Mouse (Mus musculus) kidney, embryonic 14.5 days (tissue): ENCODE results near the gene Cops8. TPM values are rescaled to one million over a fixed set of nuclear protein-coding genes. Genes with fewer than 3 reads are reported as not detected.

Experiments
- ATAC-seq: fragments of 200-750 bp; cut with Nextera tagmentation; 2 replicates; pipeline ENCODE4 v1.8.0; 2017; ENCODE audit warnings: moderate number of reproducible peaks, mild to moderate bottlenecking, moderate TSS enrichment, moderate library complexity; ENCODE audit not compliant: low FRiP score, low TSS enrichment
- H3K27ac ChIP-seq: fragments of 300-500 bp; sonication (generic); 2 replicates; pipeline ENCODE4 v1.5.1; 2014; ENCODE audit warnings: low read depth, mild to moderate bottlenecking, low read length, moderate library complexity, mixed read lengths
- H3K27me3 ChIP-seq: fragments of 300-500 bp; sonication (generic); 2 replicates; pipeline ENCODE4 v1.6.1; 2014; ENCODE audit warnings: mild to moderate bottlenecking, low read length; ENCODE audit not compliant: control insufficient read depth, insufficient read depth
- H3K36me3 ChIP-seq: fragments of 300-500 bp; sonication (generic); 2 replicates; pipeline ENCODE4 v1.6.1; 2014; ENCODE audit warnings: low read length, mixed read lengths; ENCODE audit not compliant: control insufficient read depth, insufficient read depth
- H3K4me1 ChIP-seq: fragments of 300-500 bp; sonication (generic); 2 replicates; pipeline ENCODE4 v1.6.1; 2014; ENCODE audit warnings: low read length, mixed read lengths; ENCODE audit not compliant: control insufficient read depth, insufficient read depth
- H3K4me2 ChIP-seq: fragments of 300-500 bp; sonication (generic); replicated peaks from 2 replicates; pipeline ENCODE4 v1.6.1; 2014; ENCODE audit warnings: low read depth, mild to moderate bottlenecking, low read length
- H3K4me3 ChIP-seq: fragments of 300-500 bp; sonication (generic); 2 replicates; pipeline ENCODE4 v1.5.1; 2014; ENCODE audit warnings: mild to moderate bottlenecking, low read length
- H3K9ac ChIP-seq: fragments of 300-500 bp; sonication (generic); 2 replicates; pipeline ENCODE4 v1.6.1; 2014; ENCODE audit warnings: low read depth, mild to moderate bottlenecking, low read length, moderate library complexity
- H3K9me3 ChIP-seq: fragments of 300-500 bp; sonication (generic); 2 replicates; pipeline ENCODE4 v1.6.1; 2016; ENCODE audit warnings: low read length; ENCODE audit not compliant: control insufficient read depth
- WGBS: fragments of 180-500 bp; shearing (Covaris S2); extraction: QIAGEN DNeasy Blood & Tissue Kit; methylation state at CpG from one replicate; pipeline ENCODE4 v1.1.7; 2014; 5-methylcytosine and 5-hydroxymethylcytosine counted together
- polyA plus RNA-seq: library from polyadenylated mRNA; unstranded; fragments of >200 nt; fragmentation: Nextera tagmentation; extraction: Ambion mirVana; gene quantifications from 2 replicates; pipeline ENCODE4 v1.2.1, GENCODE M21; 2014

Gene Cops8
- polyA plus RNA-seq, 1 experiment from 2014 or later: 159 TPM

DNA sequence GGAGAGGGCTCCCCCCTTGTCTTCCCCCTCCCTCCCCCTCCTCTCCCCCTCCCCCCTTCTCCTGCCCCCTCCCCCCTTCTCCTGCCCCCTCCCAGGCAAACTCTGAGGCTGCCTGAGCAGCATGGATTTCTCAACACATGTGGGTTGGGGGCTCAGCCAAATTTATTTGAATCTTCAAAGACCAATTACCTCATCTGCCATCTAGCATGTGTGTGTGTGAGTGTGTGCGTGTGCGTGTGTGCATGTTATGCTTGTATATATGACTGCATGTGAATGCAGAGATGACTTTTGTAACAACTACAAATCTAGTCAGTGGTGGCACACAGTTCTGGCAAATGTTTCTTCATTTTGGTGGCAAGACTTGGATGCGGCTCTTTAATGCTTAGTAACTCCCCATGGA lies 55.8 kb downstream of the Cops8 start:
- Histone ChIP-seq H3K9me3 (no peaks in the 10 kb centered on the region), H3K4me2 (no peak overlapping the region), H3K9ac (no peak overlapping the region), H3K4me3 (no peak overlapping the region), H3K4me1 (0 out of 2 replicates have a peak, but pooled peaks cover 3% of the 10 kb centered on the region), H3K36me3 (no peaks in the 10 kb centered on the region), H3K27ac (no peak overlapping the region), H3K27me3 (no peaks in the 10 kb centered on the region)
- WGBS: 96% methylated on average over 3 of the region's 3 CpGs
- ATAC-seq: no peak

DNA sequence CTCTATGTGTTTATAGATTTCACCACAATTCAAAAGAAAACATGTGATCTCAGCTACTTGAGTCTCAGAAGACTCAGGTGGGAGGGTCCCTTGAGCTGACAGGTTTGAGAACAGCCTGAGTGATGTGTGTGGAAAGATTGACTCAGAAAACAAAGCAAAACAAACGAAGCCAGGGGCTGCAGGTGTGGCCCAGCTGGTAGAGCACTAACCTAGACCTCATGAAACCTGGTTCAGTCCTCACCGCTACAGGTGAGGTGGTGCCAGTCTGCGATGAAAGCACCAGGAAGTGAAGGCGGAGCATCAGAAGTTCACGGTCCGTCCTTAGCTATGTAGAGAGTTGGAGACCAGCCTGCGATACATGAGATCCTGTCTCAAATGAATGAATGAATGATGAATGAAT lies 57.4 kb downstream of the Cops8 start:
- ATAC-seq: no peak
- WGBS: 82% methylated on average over 7 of the region's 7 CpGs
- no peaks in the 10 kb centered on the region for H3K9me3 ChIP-seq

DNA sequence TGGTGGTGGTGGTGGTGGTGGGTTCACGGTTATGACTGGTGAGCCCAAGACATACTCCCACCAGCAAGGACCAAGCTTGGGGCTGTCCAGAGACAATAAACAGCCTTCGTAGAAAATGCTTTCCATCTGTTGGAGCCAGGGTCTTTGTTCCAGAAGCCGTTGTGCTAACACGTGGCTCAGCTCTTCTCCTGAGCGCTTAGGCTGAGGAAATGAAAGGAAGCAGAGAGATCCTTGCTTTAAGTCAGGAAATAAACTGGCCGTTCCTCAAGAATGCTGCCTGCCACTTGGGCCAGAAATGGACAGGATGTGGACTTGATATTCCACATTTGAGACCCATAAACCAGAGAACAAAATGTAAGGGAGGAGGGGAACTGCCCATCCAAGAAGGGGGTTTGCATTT lies 59.7 kb downstream of the Cops8 start:
- ATAC-seq: no peak

More for the DNA sequence above, 57.4 kb downstream of the Cops8 start:
- Histone ChIP-seq H3K4me3 (no peak overlapping the region), H3K4me2 (no peak overlapping the region), H3K9ac (no peak overlapping the region), H3K4me1 (0 out of 2 replicates have a peak, but pooled peaks cover 3% of the 10 kb centered on the region), H3K27ac (no peak overlapping the region), H3K36me3 (no peaks in the 10 kb centered on the region), H3K27me3 (no peaks in the 10 kb centered on the region)

More for the DNA sequence above, 59.7 kb downstream of the Cops8 start:
- Histone ChIP-seq H3K9me3 (no peaks in the 10 kb centered on the region), H3K4me1 (0 out of 2 replicates have a peak, but pooled peaks cover 3% of the 10 kb centered on the region), H3K4me2 (no peak overlapping the region), H3K27ac (peak overlapping the region; percentile 14; the same call in 1 of the 2 replicates), H3K27me3 (no peaks in the 10 kb centered on the region), H3K4me3 (no peak overlapping the region), H3K36me3 (no peaks in the 10 kb centered on the region), H3K9ac (no peak overlapping the region)
- WGBS: 55% methylated on average over 6 of the region's 6 CpGs

Other genes with a start within 250 kb of the Cops8 start
- 22.0 and 22.8 TPM in 2 replicates for gene Col6a3, start 241.0 kb downstream of the Cops8 start, polyA plus RNA-seq